Mouse (Mus musculus): ENCODE measurements at regions not wholly inside any gene's neighbourhood (a gene's known extent, or its start where the extent isn't known, plus 50 kb on each side); places are given as distances from the start of the nearest gene placed in this dataset.
"Not testable (repeated sequence)": the region's sequence is repeated elsewhere in the genome, so short reads cannot be mapped to it uniquely, and the experiment has no call there.

DNA sequence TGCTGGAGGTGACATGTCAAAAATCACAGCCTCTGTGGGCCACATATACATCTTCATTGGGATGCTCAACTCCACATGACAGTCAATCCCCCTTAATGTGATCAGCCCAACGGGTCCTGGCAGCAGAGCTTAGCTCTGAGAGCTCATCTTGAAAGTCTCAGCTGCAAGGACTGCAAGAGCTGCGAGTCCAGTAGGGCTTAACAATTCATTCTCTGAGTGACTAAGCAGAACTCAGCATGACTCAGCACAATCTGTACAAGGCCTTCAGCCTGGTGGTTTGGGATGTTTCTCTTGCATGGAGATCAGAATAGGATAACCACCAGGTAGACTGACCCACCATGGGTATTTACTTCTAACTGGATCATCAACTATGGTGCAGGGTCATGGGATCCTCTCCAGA is 399.2 kb upstream of the Cdh5 start:
- TF ChIP-seq CHD2 (IDR thresholded peaks at IDR 0.05; ENCODE audit: low read depth, low read length) = no peak
- peak; percentile 82 for TF ChIP-seq MAFK (IDR thresholded peaks at IDR 0.05; ENCODE audit: insufficient read depth, low read depth, low read length)
- H3K36me3 ChIP-seq (ENCODE audit: control insufficient read depth, insufficient read depth, low read length, poor library complexity, severe bottlenecking) = no peaks in the 10 kb centered on the region
- H3K27ac ChIP-seq (ENCODE audit: insufficient read depth, low read depth, low read length, poor library complexity, severe bottlenecking) = no peak overlapping the region
- in situ Hi-C loops (cut with MboI; ENCODE audit: low sequenced_read_pairs in 2 of 2, unreplicated experiment in 2 of 2) = no loop called here
- DNase-seq (ENCODE audit: low read depth, low spot score) = no peak
- no peaks in the 10 kb centered on the region for H3K9me3 ChIP-seq (ENCODE audit: control insufficient read depth, insufficient read depth, low read depth, low read length)
- H3K4me1 ChIP-seq (ENCODE audit: control insufficient read depth in 2 of 2, insufficient read depth in 2 of 2, low read length in 2 of 2, poor library complexity in 1 of 2) = no peaks in the 10 kb centered on the region
- H3K4me3 ChIP-seq (ENCODE audit: insufficient read depth in 1 of 2, low read depth in 1 of 2, low read length in 2 of 2, poor library complexity in 1 of 2, severe bottlenecking in 1 of 2) = no peak overlapping the region
- H3K9ac ChIP-seq (ENCODE audit: insufficient read depth, low read depth, low read length, poor library complexity, severe bottlenecking) = no peak overlapping the region

DNA sequence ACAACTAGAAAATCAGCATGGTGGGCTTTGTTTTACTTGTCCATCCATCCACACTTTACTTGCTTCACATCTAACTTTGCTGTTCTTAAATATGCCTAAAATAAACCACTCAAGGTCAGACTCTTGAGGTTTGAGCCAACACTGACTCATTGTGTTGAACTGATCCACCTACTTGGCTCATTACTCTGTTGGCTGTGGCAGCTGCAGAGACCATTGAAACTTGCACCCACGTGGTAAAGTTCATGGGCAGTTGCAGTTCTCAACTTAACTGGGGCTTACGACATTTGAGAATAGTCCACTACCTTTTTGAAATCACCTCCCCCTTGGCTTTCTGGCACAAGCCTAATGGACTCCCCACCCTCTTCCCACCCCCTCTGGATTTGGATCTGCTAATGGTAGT is 395.3 kb upstream of the Cdh5 start:
- in situ Hi-C loops (cut with MboI; ENCODE audit: low sequenced_read_pairs in 2 of 2, unreplicated experiment in 2 of 2) = no loop called here
- H3K27ac ChIP-seq (ENCODE audit: insufficient read depth, low read depth, low read length, poor library complexity, severe bottlenecking) = no peak overlapping the region
- no peak for TF ChIP-seq CHD2 (IDR thresholded peaks at IDR 0.05; ENCODE audit: low read depth, low read length)
- H3K9ac ChIP-seq (ENCODE audit: insufficient read depth, low read depth, low read length, poor library complexity, severe bottlenecking) = no peak overlapping the region
- DNase-seq (ENCODE audit: low read depth, low spot score) = no peak
- no peaks in the 10 kb centered on the region for H3K4me1 ChIP-seq (ENCODE audit: control insufficient read depth in 2 of 2, insufficient read depth in 2 of 2, low read length in 2 of 2, poor library complexity in 1 of 2)
- H3K9me3 ChIP-seq (ENCODE audit: control insufficient read depth, insufficient read depth, low read depth, low read length) = no peaks in the 10 kb centered on the region
- no peaks in the 10 kb centered on the region for H3K36me3 ChIP-seq (ENCODE audit: control insufficient read depth, insufficient read depth, low read length, poor library complexity, severe bottlenecking)
- H3K4me3 ChIP-seq (ENCODE audit: insufficient read depth in 1 of 2, low read depth in 1 of 2, low read length in 2 of 2, poor library complexity in 1 of 2, severe bottlenecking in 1 of 2) = no peak overlapping the region

DNA sequence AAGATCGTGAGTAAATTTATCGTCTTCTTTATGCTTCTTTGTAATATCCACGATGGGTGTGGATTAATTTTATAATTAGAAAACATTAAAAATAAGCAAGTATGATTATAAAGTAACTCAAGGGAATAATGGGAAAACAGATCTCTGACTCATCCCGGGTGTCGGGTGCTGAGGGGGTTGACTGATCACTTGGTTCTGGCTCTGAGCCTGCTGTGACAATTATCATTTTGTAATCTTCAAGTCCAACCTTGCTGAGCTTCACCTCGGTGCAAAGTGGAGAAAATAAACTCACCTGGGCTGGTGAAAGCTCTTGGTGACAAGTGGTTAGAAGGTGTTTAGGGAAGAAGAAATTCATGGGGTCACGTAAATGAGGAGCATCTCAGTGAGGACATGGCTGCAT is 390.6 kb upstream of the Cdh5 start:
- H3K9ac ChIP-seq (ENCODE audit: insufficient read depth, low read depth, low read length, poor library complexity, severe bottlenecking); in situ Hi-C loops (cut with MboI; ENCODE audit: low sequenced_read_pairs in 2 of 2, unreplicated experiment in 2 of 2); DNase-seq (ENCODE audit: low read depth, low spot score); H3K4me1 ChIP-seq (ENCODE audit: control insufficient read depth in 2 of 2, insufficient read depth in 2 of 2, low read length in 2 of 2, poor library complexity in 1 of 2); H3K4me3 ChIP-seq (ENCODE audit: insufficient read depth in 1 of 2, low read depth in 1 of 2, low read length in 2 of 2, poor library complexity in 1 of 2, severe bottlenecking in 1 of 2); H3K36me3 ChIP-seq (ENCODE audit: control insufficient read depth, insufficient read depth, low read length, poor library complexity, severe bottlenecking); H3K9me3 ChIP-seq (ENCODE audit: control insufficient read depth, insufficient read depth, low read depth, low read length); H3K27ac ChIP-seq (ENCODE audit: insufficient read depth, low read depth, low read length, poor library complexity, severe bottlenecking): not testable (repeated sequence)

DNA sequence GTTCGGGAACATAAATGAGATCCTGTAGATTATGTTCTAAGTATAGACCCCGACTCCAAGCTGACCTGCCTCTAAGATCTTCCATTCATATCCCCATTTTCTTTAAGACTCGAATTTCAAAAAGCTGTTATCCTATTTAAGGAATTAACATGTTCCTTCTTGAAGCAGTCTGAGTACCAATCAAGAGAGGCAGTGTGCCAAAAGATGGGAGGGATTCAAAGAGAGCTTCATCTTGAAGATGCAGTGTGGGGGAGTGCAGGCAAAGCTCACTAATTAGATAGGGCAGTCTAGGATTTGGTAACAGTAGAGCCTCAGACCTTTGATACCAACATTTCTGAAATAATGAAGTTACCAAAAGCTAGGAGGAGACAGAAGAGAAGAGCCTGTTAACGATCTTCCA is 383.7 kb upstream of the Cdh5 start:
- H3K9me3 ChIP-seq (ENCODE audit: control insufficient read depth, insufficient read depth, low read depth, low read length) = no peaks in the 10 kb centered on the region
- H3K4me3 ChIP-seq (ENCODE audit: insufficient read depth in 1 of 2, low read depth in 1 of 2, low read length in 2 of 2, poor library complexity in 1 of 2, severe bottlenecking in 1 of 2) = no peak overlapping the region
- TF ChIP-seq HCFC1 (IDR thresholded peaks at IDR 0.05; ENCODE audit: borderline replicate concordance, insufficient read depth, low read length) (no peak), MAFK (IDR thresholded peaks at IDR 0.05; ENCODE audit: insufficient read depth, low read depth, low read length) (no peak), ZC3H11A (IDR thresholded peaks at IDR 0.05; ENCODE audit: borderline replicate concordance, low read depth, low read length) (no peak)
- no peak overlapping the region for H3K27ac ChIP-seq (ENCODE audit: insufficient read depth, low read depth, low read length, poor library complexity, severe bottlenecking)
- no peak overlapping the region for H3K9ac ChIP-seq (ENCODE audit: insufficient read depth, low read depth, low read length, poor library complexity, severe bottlenecking)
- in situ Hi-C loops (cut with MboI; ENCODE audit: low sequenced_read_pairs in 2 of 2, unreplicated experiment in 2 of 2) = no loop called here
- H3K36me3 ChIP-seq (ENCODE audit: control insufficient read depth, insufficient read depth, low read length, poor library complexity, severe bottlenecking) = no peaks in the 10 kb centered on the region
- DNase-seq (ENCODE audit: low read depth, low spot score) = no peak
- H3K4me1 ChIP-seq (ENCODE audit: control insufficient read depth in 2 of 2, insufficient read depth in 2 of 2, low read length in 2 of 2, poor library complexity in 1 of 2) = no peaks in the 10 kb centered on the region

DNA sequence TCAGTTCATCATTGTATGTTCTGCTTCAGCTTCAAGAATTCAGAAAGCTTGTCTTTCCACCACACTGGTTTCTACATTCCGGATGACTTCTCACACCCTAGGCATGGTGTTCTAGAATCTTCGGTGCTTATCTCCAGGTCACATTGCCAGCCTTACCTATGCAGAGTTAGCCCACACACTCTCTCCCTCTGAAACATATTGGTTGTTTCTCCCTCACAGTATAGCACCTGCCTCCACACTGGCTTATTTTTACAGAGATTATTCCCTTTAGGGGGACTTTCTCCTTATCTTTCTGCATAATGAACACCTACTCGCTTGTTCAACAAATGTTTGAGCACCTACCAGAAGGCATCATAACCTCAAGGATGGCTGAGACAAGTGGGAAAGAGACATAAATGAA is 368.0 kb upstream of the Cdh5 start:
- no peaks in the 10 kb centered on the region for H3K9me3 ChIP-seq (ENCODE audit: control insufficient read depth, insufficient read depth, low read depth, low read length)
- H3K27ac ChIP-seq (ENCODE audit: insufficient read depth, low read depth, low read length, poor library complexity, severe bottlenecking) = no peak overlapping the region
- H3K4me1 ChIP-seq (ENCODE audit: control insufficient read depth in 2 of 2, insufficient read depth in 2 of 2, low read length in 2 of 2, poor library complexity in 1 of 2) = no peaks in the 10 kb centered on the region
- DNase-seq (ENCODE audit: low read depth, low spot score) = no peak
- TF ChIP-seq ZC3H11A (IDR thresholded peaks at IDR 0.05; ENCODE audit: borderline replicate concordance, low read depth, low read length) = no peak
- no peak for TF ChIP-seq CHD2 (IDR thresholded peaks at IDR 0.05; ENCODE audit: low read depth, low read length)
- no peak for TF ChIP-seq ZNF384 (IDR thresholded peaks at IDR 0.05; ENCODE audit: low read depth, low read length)
- TF ChIP-seq HCFC1 (IDR thresholded peaks at IDR 0.05; ENCODE audit: borderline replicate concordance, insufficient read depth, low read length) = no peak
- TF ChIP-seq MAFK (IDR thresholded peaks at IDR 0.05; ENCODE audit: insufficient read depth, low read depth, low read length) = no peak
- in situ Hi-C loops (cut with MboI; ENCODE audit: low sequenced_read_pairs in 2 of 2, unreplicated experiment in 2 of 2) = no loop called here
- H3K9ac ChIP-seq (ENCODE audit: insufficient read depth, low read depth, low read length, poor library complexity, severe bottlenecking) = no peak overlapping the region
- no peak overlapping the region for H3K4me3 ChIP-seq (ENCODE audit: insufficient read depth in 1 of 2, low read depth in 1 of 2, low read length in 2 of 2, poor library complexity in 1 of 2, severe bottlenecking in 1 of 2)
- no peaks in the 10 kb centered on the region for H3K36me3 ChIP-seq (ENCODE audit: control insufficient read depth, insufficient read depth, low read length, poor library complexity, severe bottlenecking)
